Mouse (Mus musculus) 3134 (cell line): ENCODE measurements around the gene Fam186b.

Experiments used
- DNase-seq: peaks from one replicate; pipeline ENCODE4 v3.0.0-alpha.2; 2011; ENCODE audit warnings: low spot score; ENCODE audit not compliant: insufficient read length; ENCODE audit errors: extremely low read depth

The Fam186b gene

GRCm38 (mm10) chr15:99320978-99321377, 25.3 kb upstream of the Fam186b start:
- no peak for DNase-seq

- no peak for DNase-seq
These were observed 24.5 kb upstream of the Fam186b start for GRCm38 (mm10) chr15:99320168-99320674.

GRCm38 (mm10) chr15:99319411-99319871, 23.8 kb upstream of the Fam186b start:
- no peak for DNase-seq

- DNase-seq, result no peak
These were observed 23.2 kb upstream of the Fam186b start for GRCm38 (mm10) chr15:99318861-99319410.

GRCm38 (mm10) chr15:99318071-99318470, 22.4 kb upstream of the Fam186b start:
- no peak for DNase-seq

GRCm38 (mm10) chr15:99317267-99317651, 21.6 kb upstream of the Fam186b start:
- no peak for DNase-seq

- no peak for DNase-seq
These were observed 20.9 kb upstream of the Fam186b start for GRCm38 (mm10) chr15:99316314-99317266.

GRCm38 (mm10) chr15:99314891-99315290, 19.2 kb upstream of the Fam186b start:
- no peak for DNase-seq

- DNase-seq, result no peak
These were observed 14.9 kb upstream of the Fam186b start for GRCm38 (mm10) chr15:99310617-99311016.

GRCm38 (mm10) chr15:99309549-99309948, 13.9 kb upstream of the Fam186b start:
- DNase-seq, result no peak

GRCm38 (mm10) chr15:99307476-99307875, 11.8 kb upstream of the Fam186b start:
- DNase-seq, result no peak

- no peak for DNase-seq
These were observed 525 bp upstream of the Fam186b start for GRCm38 (mm10) chr15:99296213-99296612.

GRCm38 (mm10) chr15:99294813-99295374, 794 bp downstream of the Fam186b start, which contains the start of gene Prpf40b:
Prpf40b (plus strand) TSS chr15:99295087.
- peak; percentile 84 for DNase-seq

GRCm38 (mm10) chr15:99294287-99294686, 1.4 kb downstream of the Fam186b start:
- DNase-seq, result no peak

GRCm38 (mm10) chr15:99290586-99290985, 5.1 kb downstream of the Fam186b start:
- DNase-seq, result no peak

GRCm38 (mm10) chr15:99285189-99285535, 10.5 kb downstream of the Fam186b start:
- no peak for DNase-seq

- no peak for DNase-seq
These were observed 11.0 kb downstream of the Fam186b start for GRCm38 (mm10) chr15:99284527-99285188.

- DNase-seq, result no peak
These were observed 12.2 kb downstream of the Fam186b start for GRCm38 (mm10) chr15:99283456-99283855.

GRCm38 (mm10) chr15:99278271-99278670, 17.4 kb downstream of the Fam186b start:
- DNase-seq, result no peak

GRCm38 (mm10) chr15:99276095-99276494, 19.6 kb downstream of the Fam186b start:
- DNase-seq, result no peak

GRCm38 (mm10) chr15:99265679-99266078, 30.0 kb downstream of the Fam186b start:
- peak; percentile 54 for DNase-seq
